Mouse (Mus musculus) testis, adult 2 months (tissue): Measurements from ENCODE around the gene Dok7. TPM values are rescaled to one million over a fixed set of nuclear protein-coding genes. Genes with fewer than 3 reads are reported as not detected.

Experiments
- H3K27ac ChIP-seq: fragments of 200-500 bp; 2 replicates; pipeline ENCODE4 v1.5.1; 2012; ENCODE audit warnings: low read depth, low read length; ENCODE audit not compliant: control insufficient read depth, insufficient read depth
- H3K27me3 ChIP-seq: fragments of 200-500 bp; 2 replicates; pipeline ENCODE4 v1.6.1; 2012; ENCODE audit warnings: mild to moderate bottlenecking, low read length, moderate library complexity; ENCODE audit not compliant: control insufficient read depth, insufficient read depth
- H3K36me3 ChIP-seq: fragments of 200-500 bp; 2 replicates; pipeline ENCODE4 v1.6.1; 2012; ENCODE audit warnings: mild to moderate bottlenecking, low read length; ENCODE audit not compliant: control insufficient read depth, insufficient read depth
- H3K4me1 ChIP-seq: fragments of 200-500 bp; 2 replicates; pipeline ENCODE4 v1.6.1; 2012; ENCODE audit warnings: low read length; ENCODE audit not compliant: control insufficient read depth, insufficient read depth
- H3K4me3 ChIP-seq: fragments of 200-500 bp; 2 replicates; pipeline ENCODE4 v1.5.1; 2012; ENCODE audit warnings: low read depth, mild to moderate bottlenecking, low read length, moderate library complexity, mixed read lengths; ENCODE audit not compliant: control insufficient read depth
- CTCF ChIP-seq: fragments of 200-500 bp; IDR thresholded peaks from 2 replicates; pipeline ENCODE4 v1.5.1; 2012; ENCODE audit warnings: low read depth, mild to moderate bottlenecking, inconsistent platforms, low read length, moderate library complexity; ENCODE audit not compliant: control insufficient read depth, insufficient read depth, insufficient replicate concordance
- POLR2A ChIP-seq: fragments of 200-500 bp; IDR thresholded peaks from 2 replicates; pipeline ENCODE4 v1.6.1; 2012; ENCODE audit warnings: low read depth, mild to moderate bottlenecking, inconsistent platforms, low read length, moderate library complexity; ENCODE audit not compliant: control insufficient read depth
- polyA plus RNA-seq: library from polyadenylated mRNA; depleted of rRNA; stranded (reverse); fragments of >200 nt; gene quantifications from 2 replicates; pipeline ENCODE4 v1.2.3, GENCODE M21; 2012; rRNA removed

Gene Dok7
- 9.9 and 10.6 TPM in 2 replicates for polyA plus RNA-seq

DNA sequence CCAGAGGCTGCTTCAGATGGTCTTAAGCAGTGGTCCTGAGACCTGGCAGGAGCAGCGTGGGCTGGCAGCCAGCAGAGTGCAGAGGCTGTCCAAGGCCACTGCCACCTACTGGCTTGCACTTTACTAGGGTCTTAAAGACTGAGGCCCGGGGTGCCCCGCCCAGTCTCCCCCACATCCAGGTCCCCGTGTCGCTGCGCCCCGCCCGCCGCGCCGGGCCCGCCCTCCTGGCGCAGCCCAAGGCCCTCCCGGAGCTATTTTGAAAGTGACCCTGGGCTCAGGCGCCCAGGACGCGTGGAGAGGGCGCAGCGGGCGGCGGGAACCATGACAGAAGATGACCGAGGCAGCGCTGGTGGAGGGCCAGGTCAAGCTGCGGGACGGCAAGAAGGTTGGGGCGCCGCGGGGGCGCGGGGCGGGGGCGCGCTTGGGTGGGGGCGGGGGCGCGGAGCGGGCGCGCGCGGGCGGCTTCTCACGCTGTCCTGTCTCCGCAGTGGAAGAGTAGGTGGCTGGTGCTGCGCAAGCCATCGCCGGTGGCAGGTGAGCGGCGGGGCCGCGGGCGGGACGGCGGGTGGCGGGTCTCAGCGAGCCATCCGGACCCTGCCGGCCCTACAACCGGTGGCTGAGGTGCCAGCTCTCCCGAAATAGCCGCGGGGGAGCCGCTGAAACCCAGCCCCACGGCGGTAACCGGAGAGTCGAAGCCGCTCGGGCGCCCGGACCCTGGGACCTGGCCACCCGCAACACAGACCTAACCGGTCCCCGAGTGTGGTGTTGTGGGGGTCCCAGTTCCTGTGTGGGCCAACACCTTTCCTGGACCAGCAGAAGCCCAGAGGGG lies at the start of gene Dok7:
Gene Dok7, plus strand, starts transcription at position 163 of the 829 bp plus-strand sequence.
- no peak for TF ChIP-seq CTCF
- no peak for TF ChIP-seq POLR2A
- H3K4me1 ChIP-seq = peaks cover 11% of the 10 kb centered on the region
- no peaks in the 10 kb centered on the region for H3K27me3 ChIP-seq
- peak within 1 kb of the TSS; percentile 71 for H3K4me3 ChIP-seq
- H3K27ac ChIP-seq = no peak within 1 kb of the TSS
- no peaks in the 10 kb centered on the region for H3K36me3 ChIP-seq

DNA sequence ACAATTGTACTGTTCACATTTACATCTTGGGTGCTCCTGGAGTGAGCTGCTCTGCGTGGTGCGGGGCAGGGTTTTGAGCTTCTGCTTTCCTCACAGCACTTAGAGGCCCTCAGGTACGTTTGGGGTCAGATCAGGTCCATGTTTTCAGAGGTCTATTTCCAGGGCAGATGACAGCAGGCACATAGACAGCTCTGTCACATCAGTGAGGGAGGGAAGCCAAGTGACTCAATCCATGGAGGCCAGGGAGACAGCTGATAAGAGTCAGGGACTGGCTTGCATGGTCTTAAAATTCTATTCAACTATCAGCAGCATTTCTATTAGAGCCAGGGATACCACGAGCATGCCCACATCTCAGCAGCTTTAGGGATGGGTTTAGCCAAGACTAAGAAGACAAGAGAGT lies 47.4 kb upstream of the Dok7 start:
- H3K27me3 ChIP-seq = no peaks in the 10 kb centered on the region
- no peak for TF ChIP-seq POLR2A
- no peak for TF ChIP-seq CTCF
- no peaks in the 10 kb centered on the region for H3K36me3 ChIP-seq
- no peak overlapping the region for H3K4me3 ChIP-seq
- H3K4me1 ChIP-seq = no peaks in the 10 kb centered on the region
- no peak overlapping the region for H3K27ac ChIP-seq

DNA sequence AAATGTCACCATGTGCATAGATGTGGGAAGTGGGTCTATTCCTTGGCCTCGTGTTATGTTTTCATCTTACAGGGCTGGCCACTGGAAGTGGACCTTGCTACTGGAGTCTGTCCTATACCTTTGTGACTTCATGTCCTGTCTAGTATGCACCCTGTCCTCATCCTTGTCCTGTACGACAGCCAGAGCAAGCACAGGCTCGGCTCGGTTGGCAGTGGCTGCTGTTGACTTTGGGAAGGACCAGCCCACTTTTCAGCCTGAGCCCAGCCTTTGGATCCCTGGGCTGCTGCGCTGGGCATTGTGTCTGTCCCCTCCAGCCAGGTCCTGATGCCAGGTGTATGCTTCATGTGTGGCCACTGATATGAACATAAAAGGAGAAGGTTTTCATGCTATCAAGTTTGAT lies 45.9 kb upstream of the Dok7 start:
- Histone ChIP-seq H3K4me3 (no peak overlapping the region), H3K36me3 (no peaks in the 10 kb centered on the region), H3K4me1 (no peaks in the 10 kb centered on the region), H3K27ac (no peak overlapping the region), H3K27me3 (no peaks in the 10 kb centered on the region)
- no peak for TF ChIP-seq POLR2A
- no peak for TF ChIP-seq CTCF

DNA sequence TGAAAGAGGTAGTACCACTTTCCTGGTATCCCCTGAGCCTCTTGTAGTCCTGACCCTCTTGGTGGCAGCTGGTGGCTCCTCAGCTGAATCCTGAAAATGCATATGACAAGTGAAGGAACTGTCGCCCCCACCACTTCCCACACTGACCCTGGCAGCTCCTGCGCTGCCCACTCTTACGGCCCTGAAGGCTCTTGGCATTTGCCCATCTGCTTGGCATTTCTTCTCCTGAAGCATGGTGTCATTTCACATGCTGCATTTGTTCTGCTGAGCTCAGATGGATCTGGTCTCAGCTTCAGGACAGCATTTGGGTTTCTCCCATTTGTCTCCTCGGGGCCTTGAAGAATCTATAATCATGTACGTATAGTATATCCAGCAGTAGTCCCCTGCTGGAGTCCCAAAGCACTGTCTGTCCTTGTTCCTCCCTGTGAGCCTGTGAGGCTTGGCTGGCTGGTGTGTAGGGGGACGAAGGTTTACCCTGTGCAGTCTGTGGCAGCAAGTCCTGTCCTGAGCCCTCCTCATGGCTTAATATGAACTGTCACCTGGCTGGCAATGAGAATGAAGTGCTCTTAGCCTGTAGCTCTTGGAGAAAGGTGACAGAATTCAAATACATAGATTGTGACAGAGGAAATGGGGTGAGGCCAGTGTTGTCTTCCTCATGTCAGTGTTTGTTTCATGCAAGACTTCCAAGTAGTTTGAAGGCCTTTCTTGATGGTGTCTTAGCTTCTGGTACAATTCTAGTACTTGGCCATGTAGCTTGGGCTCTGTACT lies 45.2 kb upstream of the Dok7 start:
- Histone ChIP-seq H3K36me3 (no peaks in the 10 kb centered on the region), H3K4me3 (no peak overlapping the region), H3K27ac (no peak overlapping the region), H3K27me3 (no peaks in the 10 kb centered on the region), H3K4me1 (no peaks in the 10 kb centered on the region)
- TF ChIP-seq CTCF = no peak
- no peak for TF ChIP-seq POLR2A

DNA sequence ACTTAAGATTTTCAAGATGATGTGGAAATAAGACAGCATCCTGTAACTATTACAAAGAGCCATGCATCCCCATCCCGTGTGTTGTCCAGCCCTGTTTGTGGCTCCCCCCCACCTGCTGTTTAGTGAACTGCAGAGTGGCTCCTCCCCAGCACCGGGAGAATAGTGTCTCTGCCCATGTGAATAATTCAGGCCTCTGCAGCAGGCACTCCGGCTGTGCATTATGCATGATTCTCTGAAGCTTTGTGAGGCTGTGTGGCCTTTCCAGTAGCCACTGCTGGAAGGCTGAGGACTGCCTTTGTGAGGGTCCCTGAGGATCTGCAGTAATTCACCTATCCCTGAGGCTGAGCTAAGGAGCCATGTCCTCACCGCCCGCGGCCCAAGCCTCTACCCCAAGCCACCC lies 42.5 kb upstream of the Dok7 start:
- Histone ChIP-seq H3K36me3 (no peaks in the 10 kb centered on the region), H3K4me3 (no peak overlapping the region), H3K4me1 (no peaks in the 10 kb centered on the region), H3K27ac (no peak overlapping the region), H3K27me3 (no peaks in the 10 kb centered on the region)
- no peak for TF ChIP-seq CTCF
- no peak for TF ChIP-seq POLR2A

DNA sequence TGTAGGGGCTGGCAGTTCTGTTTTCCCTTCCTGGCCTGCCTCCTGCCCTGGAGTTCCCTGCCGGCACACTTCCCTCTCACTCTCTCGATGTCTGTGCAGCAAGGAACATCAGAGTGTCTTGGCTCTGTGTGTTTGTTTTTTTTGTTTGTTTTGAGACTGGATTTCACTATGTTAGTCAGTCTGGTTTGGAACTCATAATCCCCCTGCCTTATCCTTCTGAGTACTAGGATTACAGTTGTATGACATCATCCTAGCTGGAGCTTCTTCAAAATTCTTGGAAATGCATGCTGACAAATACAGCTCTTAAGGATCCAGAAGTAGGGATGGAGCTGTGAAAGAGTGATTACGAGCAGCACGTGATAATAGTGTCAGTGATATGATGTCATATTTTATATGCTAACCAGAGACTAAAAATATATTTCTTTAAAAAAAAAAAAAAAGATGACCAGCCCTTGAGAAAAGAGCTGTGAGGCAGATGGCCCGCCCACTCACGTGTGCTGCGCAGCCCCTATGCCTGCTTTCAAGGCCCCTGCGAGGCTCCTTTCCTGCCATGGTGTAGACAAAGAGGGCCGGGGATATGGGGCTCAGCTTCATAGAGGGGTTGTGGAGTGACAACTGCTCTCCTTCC lies 36.8 kb upstream of the Dok7 start:
- no peaks in the 10 kb centered on the region for H3K27me3 ChIP-seq
- no peak overlapping the region for H3K27ac ChIP-seq
- H3K4me1 ChIP-seq = no peaks in the 10 kb centered on the region
- H3K36me3 ChIP-seq = no peaks in the 10 kb centered on the region
- H3K4me3 ChIP-seq = no peak overlapping the region
- TF ChIP-seq POLR2A (no peak), CTCF (no peak)

DNA sequence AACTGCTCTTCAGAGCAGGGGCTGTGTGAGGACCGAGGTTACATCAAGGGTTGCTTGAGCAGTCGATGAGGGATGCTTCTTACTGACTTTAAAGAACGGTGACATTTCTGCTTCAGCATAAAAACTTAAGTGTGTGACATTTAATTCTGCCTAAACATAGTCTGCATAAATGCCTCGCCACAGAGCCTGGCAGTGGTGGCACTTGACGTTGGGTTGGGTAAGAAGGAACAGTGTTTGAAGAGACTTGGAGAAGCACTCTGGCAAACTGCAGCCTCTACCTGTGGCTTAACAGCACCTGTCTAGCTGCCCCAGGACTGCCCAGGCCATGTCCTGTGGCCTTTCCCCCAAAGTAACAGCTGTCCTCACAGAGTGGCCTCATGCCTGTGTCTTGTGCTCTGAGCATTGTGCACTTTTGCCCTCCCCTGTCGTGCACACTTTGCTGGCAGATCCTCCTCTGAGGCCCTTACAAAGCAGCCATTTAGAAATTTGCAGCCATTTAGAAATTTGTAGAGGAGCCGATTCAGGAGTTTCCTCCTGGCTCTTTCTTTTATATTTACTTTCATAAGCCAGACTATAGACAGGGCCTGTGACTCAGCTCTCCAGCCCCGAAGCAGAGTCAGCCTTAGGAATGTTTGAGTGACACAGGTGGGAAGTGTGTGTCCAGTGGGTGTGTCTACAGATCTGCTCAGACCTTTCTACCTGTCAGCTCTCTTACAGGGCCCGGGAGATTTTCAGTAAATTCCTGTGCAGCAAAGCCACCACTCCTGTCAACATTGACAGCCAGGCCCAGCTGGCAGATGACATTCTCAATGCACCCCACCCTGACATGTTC lies 35.9 kb upstream of the Dok7 start:
- no peak for TF ChIP-seq CTCF
- no peak for TF ChIP-seq POLR2A
- Histone ChIP-seq H3K4me3 (no peak overlapping the region), H3K27me3 (no peaks in the 10 kb centered on the region), H3K4me1 (no peaks in the 10 kb centered on the region), H3K27ac (no peak overlapping the region), H3K36me3 (no peaks in the 10 kb centered on the region)
